Mouse (Mus musculus) CH12.LX (cell line): ENCODE results near the gene Capn11. TPM values are rescaled to one million over a fixed set of nuclear protein-coding genes. Genes with fewer than 3 reads are reported as not detected.

Experiments
- DNase-seq: peaks from one replicate; pipeline ENCODE4 v3.0.0-alpha.2; 2013; ENCODE audit errors: extremely low read depth
- H3K27ac ChIP-seq: 2 replicates; pipeline ENCODE4 v1.5.1; 2012; ENCODE audit warnings: low read depth, mild to moderate bottlenecking, control low read depth, moderate library complexity; ENCODE audit not compliant: insufficient read depth
- H3K27me3 ChIP-seq: replicated peaks from 2 replicates; pipeline ENCODE3; 2012; ENCODE audit warnings: inconsistent platforms
- H3K36me3 ChIP-seq, 2 experiments: replicated peaks in 1 of 2; 2 replicates each; pipeline versions ENCODE3 to v1.6.1; 2012; ENCODE audit warnings: inconsistent platforms in 1 of 2, low read length in 1 of 2, mild to moderate bottlenecking in 1 of 2, mixed read lengths in 1 of 2, moderate library complexity in 1 of 2; ENCODE audit not compliant: control insufficient read depth in 1 of 2, insufficient read depth in 1 of 2
- H3K4me1 ChIP-seq, 2 experiments: 2 replicates each; pipeline ENCODE4 v1.6.1; 2012; ENCODE audit warnings: inconsistent platforms in 1 of 2, moderate library complexity in 1 of 2; ENCODE audit not compliant: insufficient read depth in 2 of 2, control insufficient read depth in 1 of 2
- H3K4me2 ChIP-seq: 2 replicates; pipeline ENCODE4 v1.6.1; 2012; ENCODE audit warnings: low read depth, mild to moderate bottlenecking, control low read depth; ENCODE audit not compliant: poor library complexity, insufficient read depth, severe bottlenecking
- H3K4me3 ChIP-seq, 3 experiments: fragments of 150-350 bp in 1 of 3; sonication (generic) in 1 of 3; replicated peaks in 1 of 3; 2 replicates each; pipeline versions ENCODE3 to v1.5.1; 2011 to 2012; ENCODE audit warnings: low read depth in 2 of 3, low read length in 2 of 3, mild to moderate bottlenecking in 2 of 3, moderate library complexity in 2 of 3, control low read depth in 1 of 3, improper control_type of control experiment in 1 of 3, inconsistent platforms in 1 of 3, mixed read lengths in 1 of 3; ENCODE audit not compliant: poor library complexity in 1 of 3
- H3K79me2 ChIP-seq: replicated peaks from 2 replicates; pipeline ENCODE4 v1.6.1; 2012; ENCODE audit warnings: mild to moderate bottlenecking, moderate library complexity; ENCODE audit not compliant: control insufficient read depth, poor library complexity, insufficient read depth, severe bottlenecking; ENCODE audit errors: extremely low read depth
- H3K9ac ChIP-seq: 2 replicates; pipeline ENCODE4 v1.6.1; 2012; ENCODE audit warnings: low read depth, mild to moderate bottlenecking, control low read depth, moderate library complexity; ENCODE audit not compliant: insufficient read depth
- H3K9me3 ChIP-seq: replicated peaks from 2 replicates; pipeline ENCODE3; 2012; ENCODE audit warnings: low read length, inconsistent platforms, mixed read lengths
- BHLHE40 ChIP-seq: IDR thresholded peaks from 2 replicates; pipeline ENCODE4 v1.6.1; 2011; ENCODE audit warnings: mild to moderate bottlenecking, low read depth, low read length, improper control_type of control experiment
- CHD1 ChIP-seq: IDR thresholded peaks from 2 replicates; pipeline ENCODE4 v1.6.1; 2012; ENCODE audit warnings: low read depth, low read length, improper control_type of control experiment, inconsistent platforms
- CHD2 ChIP-seq: IDR thresholded peaks from 2 replicates; pipeline ENCODE4 v1.6.1; 2011; ENCODE audit warnings: low read length, improper control_type of control experiment
- E2F4 ChIP-seq: IDR thresholded peaks from 2 replicates; pipeline ENCODE4 v1.6.1; 2011; ENCODE audit warnings: low read depth, low read length, improper control_type of control experiment; ENCODE audit not compliant: insufficient replicate concordance
- EP300 ChIP-seq: IDR thresholded peaks from 2 replicates; pipeline ENCODE4 v1.6.1; 2011; ENCODE audit warnings: low read length, improper control_type of control experiment
- ETS1 ChIP-seq: conservative IDR thresholded peaks from 2 replicates; pipeline ENCODE4 v1.6.1; 2012; ENCODE audit warnings: low read depth, mild to moderate bottlenecking, inconsistent platforms, low read length, improper control_type of control experiment, moderate library complexity
- GABPA ChIP-seq: IDR thresholded peaks from 2 replicates; pipeline ENCODE4 v1.6.1; 2012; ENCODE audit warnings: low read depth, low read length, improper control_type of control experiment, inconsistent platforms; ENCODE audit not compliant: insufficient replicate concordance
- HCFC1 ChIP-seq: IDR thresholded peaks from 2 replicates; pipeline ENCODE4 v1.6.1; 2012; ENCODE audit warnings: low read depth, mild to moderate bottlenecking, inconsistent platforms, low read length, improper control_type of control experiment
- IRF4 ChIP-seq: IDR thresholded peaks from 2 replicates; pipeline ENCODE4 v1.6.1; 2014; ENCODE audit warnings: low read depth, mild to moderate bottlenecking, inconsistent platforms, low read length, improper control_type of control experiment
- MAX ChIP-seq: IDR thresholded peaks from 2 replicates; pipeline ENCODE4 v1.6.1; 2011; ENCODE audit warnings: low read length, improper control_type of control experiment
- MEF2A ChIP-seq: IDR thresholded peaks from 2 replicates; pipeline ENCODE4 v1.6.1; 2014; ENCODE audit warnings: low read depth, mild to moderate bottlenecking, inconsistent platforms, low read length, improper control_type of control experiment, borderline replicate concordance
- MXI1 ChIP-seq: IDR thresholded peaks from 2 replicates; pipeline ENCODE4 v1.6.1; 2011; ENCODE audit warnings: mild to moderate bottlenecking, low read depth, low read length, improper control_type of control experiment
- NELFE ChIP-seq: IDR thresholded peaks from 2 replicates; pipeline ENCODE4 v1.6.1; 2011; ENCODE audit warnings: low read depth, low read length, improper control_type of control experiment
- NRF1 ChIP-seq: IDR thresholded peaks from 2 replicates; pipeline ENCODE4 v1.6.1; 2014; ENCODE audit warnings: low read depth, mild to moderate bottlenecking, inconsistent platforms, low read length, improper control_type of control experiment, moderate library complexity
- PAX5 ChIP-seq: IDR thresholded peaks from 2 replicates; pipeline ENCODE4 v1.6.1; 2012; ENCODE audit warnings: low read length, inconsistent platforms, mixed read lengths
- TBP ChIP-seq: conservative IDR thresholded peaks from 2 replicates; pipeline ENCODE4 v1.6.1; 2011; ENCODE audit warnings: low read depth, low read length, improper control_type of control experiment
- UBTF ChIP-seq: IDR thresholded peaks from 2 replicates; pipeline ENCODE4 v1.6.1; 2012; ENCODE audit warnings: low read depth, mild to moderate bottlenecking, inconsistent platforms, low read length, improper control_type of control experiment, moderate library complexity
- USF1 ChIP-seq: IDR thresholded peaks from 2 replicates; pipeline ENCODE4 v1.6.1; 2014; ENCODE audit warnings: low read depth, mild to moderate bottlenecking, inconsistent platforms, low read length, improper control_type of control experiment
- USF2 ChIP-seq: conservative IDR thresholded peaks from 2 replicates; pipeline ENCODE4 v1.6.1; 2011; ENCODE audit warnings: low read depth, low read length, improper control_type of control experiment
- ZC3H11A ChIP-seq: IDR thresholded peaks from 2 replicates; pipeline ENCODE4 v1.6.1; 2012; ENCODE audit warnings: low read depth, mild to moderate bottlenecking, inconsistent platforms, low read length, improper control_type of control experiment
- dilution Hi-C: fragments of 300-500 bp; cut with MboI; formaldehyde crosslinking; loops from 2 replicates; pipeline ENCODE4 v1.14.3; 2020; ENCODE audit warnings: low sequenced_read_pairs; ENCODE audit not compliant: extremely low pct_unique_long_range_greater_than_20kb, extremely low pct_ligation_motif_present
- in situ Hi-C: fragments of 300-500 bp; cut with MboI; formaldehyde crosslinking; loops from 3 replicates; pipeline ENCODE4 v1.14.3; 2019; ENCODE audit warnings: low sequenced_read_pairs, low pct_ligation_motif_present, low pct_unique_long_range_greater_than_20kb, mixed read lengths
- polyA plus RNA-seq: library from polyadenylated mRNA; unstranded; fragments of >175 nt; gene quantifications from 2 replicates; pipeline ENCODE4 v1.2.1, GENCODE M21; 2012; ENCODE audit warnings: low read depth; ENCODE audit not compliant: insufficient read length
- total RNA-seq, 2 experiments: library from RNA; depleted of rRNA; stranded (reverse); fragments of 300-350 nt in 1 of 2; fragments of >200 nt in 1 of 2; gene quantifications; 2 replicates each; pipeline ENCODE4 v1.2.3; 2012 to 2014

The Capn11 gene
- total and polyA plus RNA-seq, 3 experiments: 0.09 TPM; not detected in 2

- Histone ChIP-seq H3K4me3 (no peak overlapping the region), H3K27ac (no peak overlapping the region), H3K9me3 (peaks cover 3% of the 10 kb centered on the region), H3K36me3 (peaks cover 0 to 10% of the 10 kb centered on the region in 2 experiments), H3K79me2 (no peaks in the 10 kb centered on the region; the same call in 1 of the 2 replicates), H3K27me3 (no peaks in the 10 kb centered on the region), H3K9ac (no peak overlapping the region), H3K4me2 (no peak overlapping the region), H3K4me1 (peaks cover 4 to 35% of the 10 kb centered on the region in 2 experiments)
- TF ChIP-seq UBTF (no peak), CHD2 (no peak), ZC3H11A (no peak), MAX (no peak), HCFC1 (no peak), PAX5 (no peak), MXI1 (no peak), CHD1 (no peak), BHLHE40 (no peak), IRF4 (no peak)
- dilution Hi-C loops: no loop called here
- in situ Hi-C loops: no loop called here
- no peak for DNase-seq
Observed at GRCm38 (mm10) chr17:45684667-45685131, 25.6 kb upstream of the Capn11 start.

GRCm38 (mm10) chr17:45682843-45683242, 23.7 kb upstream of the Capn11 start:
- Histone ChIP-seq H3K27ac (no peak overlapping the region), H3K4me3 (no peak overlapping the region), H3K27me3 (no peaks in the 10 kb centered on the region), H3K9ac (no peak overlapping the region), H3K9me3 (peaks cover 3% of the 10 kb centered on the region), H3K4me1 (peaks cover 10 to 41% of the 10 kb centered on the region in 2 experiments), H3K36me3 (peaks cover 0 to 10% of the 10 kb centered on the region in 2 experiments), H3K4me2 (no peak overlapping the region), H3K79me2 (no peaks in the 10 kb centered on the region; the same call in 1 of the 2 replicates)
- no peak for DNase-seq
- in situ Hi-C loops: no loop called here
- dilution Hi-C loops: no loop called here
- TF ChIP-seq USF1 (no peak), ETS1 (no peak), NRF1 (no peak), E2F4 (no peak), USF2 (no peak), NELFE (no peak), MXI1 (no peak), CHD2 (no peak), GABPA (no peak), TBP (no peak), MEF2A (no peak), EP300 (no peak), BHLHE40 (no peak)
